Mouse (Mus musculus) hindbrain, embryonic 10.5 days (tissue): ENCODE measurements at regions not wholly inside any gene's neighbourhood (a gene's known extent, or its start where the extent isn't known, plus 50 kb on each side); places are given as distances from the start of the nearest gene placed in this dataset.

Experiments used
- DNase-seq: peaks from one replicate; pipeline ENCODE4 v3.0.0-alpha.2; 2017; ENCODE audit warnings: low spot score
- H3K27ac ChIP-seq: fragments of 300-500 bp; sonication (generic); 2 replicates; pipeline ENCODE4 v1.5.1; 2016; ENCODE audit warnings: mild to moderate bottlenecking, moderate library complexity
- H3K27me3 ChIP-seq: fragments of 300-500 bp; sonication (generic); 2 replicates; pipeline ENCODE4 v1.6.1; 2016; ENCODE audit warnings: mild to moderate bottlenecking; ENCODE audit not compliant: poor library complexity, insufficient read depth, severe bottlenecking
- H3K36me3 ChIP-seq: fragments of 300-500 bp; sonication (generic); 2 replicates; pipeline ENCODE4 v1.6.1; 2016; ENCODE audit warnings: mild to moderate bottlenecking, moderate library complexity
- H3K4me1 ChIP-seq: fragments of 300-500 bp; sonication (generic); replicated peaks from 2 replicates; pipeline ENCODE4 v1.6.1; 2016; ENCODE audit warnings: mild to moderate bottlenecking
- H3K4me3 ChIP-seq: fragments of 300-500 bp; sonication (generic); 2 replicates; pipeline ENCODE4 v1.5.1; 2016; ENCODE audit warnings: mild to moderate bottlenecking, moderate library complexity
- H3K9me3 ChIP-seq: fragments of 300-500 bp; sonication (generic); 2 replicates; pipeline ENCODE4 v1.6.1; 2016; ENCODE audit warnings: mild to moderate bottlenecking, moderate library complexity
- WGBS: fragments of 180-500 bp; shearing (Covaris S2); methylation state at CpG from one replicate; pipeline ENCODE4 v1.1.7; 2016; 5-methylcytosine and 5-hydroxymethylcytosine counted together

DNA sequence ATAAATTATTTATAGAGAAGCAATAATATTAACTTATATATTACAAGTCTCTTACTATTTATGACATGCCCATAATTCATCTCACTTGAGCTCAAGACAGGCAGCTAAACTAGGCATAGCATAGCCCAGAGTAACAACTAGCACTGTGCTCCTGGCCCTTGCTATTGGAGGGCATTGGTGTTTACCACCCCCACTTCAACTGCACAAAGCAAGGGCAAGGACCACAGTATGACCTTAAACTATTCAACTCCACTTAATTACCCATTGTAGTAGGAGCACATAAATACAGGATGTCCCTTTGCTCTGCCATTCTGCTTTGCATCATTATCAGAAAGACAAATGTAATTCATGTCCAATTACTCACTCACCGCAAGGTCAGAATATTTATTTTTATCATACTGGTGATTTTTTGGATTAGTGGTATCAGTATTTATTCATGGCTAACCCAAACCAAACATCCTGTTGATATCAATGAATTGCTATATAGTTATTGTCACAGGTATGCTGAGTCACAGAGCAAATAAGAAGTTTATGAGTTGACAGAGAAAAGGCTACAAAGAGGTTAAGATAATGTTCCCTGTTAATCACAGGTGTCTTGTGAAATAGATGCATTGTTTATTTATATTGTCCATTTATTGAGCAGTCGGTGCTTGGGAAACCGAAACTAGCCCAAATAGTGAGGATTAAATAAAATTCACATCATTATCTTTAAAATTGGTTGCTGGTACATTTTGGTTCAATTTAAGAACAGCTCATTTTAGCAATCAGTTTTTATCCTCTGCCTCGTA, 523.4 kb upstream of the A1bg start:
- H3K36me3 ChIP-seq = no peaks in the 10 kb centered on the region
- H3K9me3 ChIP-seq = no peaks in the 10 kb centered on the region
- no peak overlapping the region for H3K27ac ChIP-seq
- DNase-seq = no peak
- no peak overlapping the region for H3K4me3 ChIP-seq
- H3K4me1 ChIP-seq = no peaks in the 10 kb centered on the region
- H3K27me3 ChIP-seq = no peaks in the 10 kb centered on the region
- 92% methylated on average over 4 of the region's 4 CpGs for WGBS

DNA sequence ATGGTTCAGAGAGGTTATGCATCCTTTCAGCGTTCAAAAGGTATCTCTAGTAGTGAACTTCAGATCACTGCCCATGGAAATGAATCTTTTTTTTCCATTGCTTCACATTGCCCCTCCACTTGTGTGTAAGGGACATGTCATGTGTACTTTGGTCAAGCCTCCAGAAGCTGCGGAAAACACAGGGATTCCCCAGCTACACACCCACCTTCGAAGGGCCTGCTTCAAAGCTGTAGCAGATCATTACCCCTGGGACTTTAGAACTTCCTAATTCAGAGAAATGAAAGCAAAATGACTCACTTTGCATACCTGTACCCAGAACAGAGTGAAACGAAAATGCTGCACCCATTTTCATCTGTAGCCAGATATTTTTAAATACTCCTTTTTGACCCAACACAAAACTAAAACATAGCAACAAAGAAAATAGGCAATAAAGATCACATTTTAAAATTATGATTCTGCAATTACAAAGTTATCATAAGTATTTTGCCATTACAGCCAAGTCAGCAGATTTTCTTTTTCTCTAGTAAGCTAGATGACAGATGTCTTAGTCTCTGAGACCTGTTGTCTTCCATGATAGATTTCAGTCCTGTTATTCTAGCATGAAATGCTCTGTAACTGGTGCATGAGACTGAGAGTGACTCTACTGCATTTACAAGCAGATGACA, 519.1 kb upstream of the A1bg start:
- no peak overlapping the region for H3K4me3 ChIP-seq
- no peaks in the 10 kb centered on the region for H3K27me3 ChIP-seq
- 86% methylated on average over 4 of the region's 4 CpGs for WGBS
- no peaks in the 10 kb centered on the region for H3K9me3 ChIP-seq
- H3K27ac ChIP-seq = no peak overlapping the region
- H3K4me1 ChIP-seq = no peaks in the 10 kb centered on the region
- H3K36me3 ChIP-seq = no peaks in the 10 kb centered on the region
- no peak for DNase-seq

DNA sequence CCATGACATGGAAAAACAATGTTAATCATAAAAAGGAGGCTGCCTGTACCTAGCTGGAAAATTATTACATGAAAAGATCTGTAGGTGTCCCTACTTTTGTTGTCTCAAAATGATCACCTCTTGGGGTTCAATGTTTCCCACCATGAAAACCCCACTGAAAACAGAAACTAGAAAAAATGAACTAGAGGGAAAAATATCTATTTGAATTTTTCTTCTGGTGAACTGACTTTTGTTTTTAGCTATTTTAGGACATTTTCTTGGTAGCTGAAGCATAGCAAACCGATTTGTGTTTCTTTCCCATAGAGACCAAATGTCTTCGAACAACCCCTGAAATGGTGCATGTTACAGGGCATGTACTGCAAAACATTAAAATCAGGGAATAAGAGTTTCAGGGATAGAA, 518.2 kb upstream of the A1bg start:
- no peaks in the 10 kb centered on the region for H3K9me3 ChIP-seq
- no peaks in the 10 kb centered on the region for H3K36me3 ChIP-seq
- H3K27ac ChIP-seq = no peak overlapping the region
- no peak overlapping the region for H3K4me3 ChIP-seq
- no peaks in the 10 kb centered on the region for H3K27me3 ChIP-seq
- DNase-seq = no peak
- no peaks in the 10 kb centered on the region for H3K4me1 ChIP-seq
- 89% methylated on average over 2 of the region's 2 CpGs for WGBS

DNA sequence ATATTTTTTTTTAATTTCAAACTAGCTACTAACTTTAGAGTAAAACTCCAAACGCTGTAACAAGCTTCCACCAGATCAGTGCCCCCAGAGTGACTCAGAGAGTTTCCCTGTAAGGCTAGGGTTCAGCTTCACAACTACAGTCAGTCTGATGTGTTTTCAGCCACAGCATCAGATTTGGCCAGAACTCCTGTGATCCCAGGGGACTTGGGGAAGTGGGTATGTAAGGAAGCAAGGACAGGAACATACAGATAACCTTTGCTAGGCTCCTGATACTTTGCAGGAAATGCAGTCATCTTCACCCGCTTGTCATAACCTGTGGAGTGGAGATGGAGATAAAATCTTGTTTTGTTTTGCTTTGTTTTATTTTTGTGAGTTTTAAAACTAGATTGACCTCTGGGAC, 517.5 kb upstream of the A1bg start:
- H3K27me3 ChIP-seq = no peaks in the 10 kb centered on the region
- WGBS = 88% methylated on average over 2 of the region's 2 CpGs
- DNase-seq = no peak
- no peaks in the 10 kb centered on the region for H3K4me1 ChIP-seq
- H3K9me3 ChIP-seq = no peaks in the 10 kb centered on the region
- no peak overlapping the region for H3K4me3 ChIP-seq
- H3K27ac ChIP-seq = no peak overlapping the region
- H3K36me3 ChIP-seq = no peaks in the 10 kb centered on the region

DNA sequence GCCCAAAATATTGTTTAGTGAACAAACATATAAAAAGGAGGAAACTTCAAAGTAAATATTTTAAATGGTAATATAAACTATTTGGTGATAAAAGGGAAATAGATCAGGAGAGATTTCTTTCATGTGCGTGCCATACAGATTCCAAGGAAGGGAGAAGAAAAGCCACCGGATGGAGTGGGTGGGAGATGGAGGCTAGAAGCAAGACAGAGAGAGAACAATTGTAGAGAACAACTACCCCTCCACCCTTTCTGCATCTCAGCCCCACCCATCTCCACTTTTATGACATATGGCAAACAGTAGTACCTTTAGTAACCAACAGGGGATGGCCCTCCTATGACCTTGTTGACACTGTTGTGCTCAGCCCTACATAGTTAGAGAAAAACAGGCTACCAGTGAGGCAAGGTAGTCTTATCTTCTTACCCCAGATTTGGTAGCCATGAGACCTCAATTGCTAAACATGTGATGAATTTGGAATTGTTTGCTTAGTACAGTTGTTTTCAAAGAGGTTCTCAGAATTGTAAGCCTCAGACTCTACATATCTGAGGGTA, 516.9 kb upstream of the A1bg start:
- no peak for DNase-seq
- Histone ChIP-seq H3K27me3 (no peaks in the 10 kb centered on the region), H3K27ac (no peak overlapping the region), H3K4me1 (no peaks in the 10 kb centered on the region), H3K4me3 (no peak overlapping the region), H3K36me3 (no peaks in the 10 kb centered on the region), H3K9me3 (no peaks in the 10 kb centered on the region)
- WGBS = 97% methylated on average over 2 of the region's 2 CpGs

DNA sequence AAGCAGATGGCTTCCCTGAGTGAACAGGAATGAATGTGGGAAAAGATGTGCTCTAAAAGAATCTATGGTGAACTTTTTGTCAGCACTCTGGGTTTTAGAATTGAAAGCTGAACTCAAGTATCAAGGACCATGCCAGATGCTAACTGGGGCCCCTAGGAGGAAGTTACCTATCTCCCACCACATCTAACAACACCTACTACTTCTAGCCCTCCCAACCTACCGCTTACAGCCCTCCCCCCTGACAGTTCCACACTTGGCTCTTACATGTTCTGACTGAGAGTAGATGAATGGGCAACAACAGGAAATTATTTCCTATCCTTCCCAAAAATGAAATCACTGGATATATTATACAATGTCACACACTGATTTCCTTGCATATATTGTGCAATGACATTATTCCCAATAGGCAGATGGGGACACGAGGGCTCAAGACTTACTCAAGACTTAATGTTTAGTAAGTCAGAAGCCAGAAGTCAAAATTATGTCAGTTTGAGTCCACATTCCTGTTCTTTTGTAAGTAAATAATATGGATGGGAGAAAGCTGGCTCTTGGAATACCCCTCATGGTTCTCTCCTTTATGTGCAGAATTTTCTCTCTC, 506.1 kb upstream of the A1bg start:
- 90% methylated on average over 2 of the region's 2 CpGs for WGBS
- no peak overlapping the region for H3K27ac ChIP-seq
- H3K4me1 ChIP-seq = no peaks in the 10 kb centered on the region
- H3K27me3 ChIP-seq = no peaks in the 10 kb centered on the region
- H3K36me3 ChIP-seq = no peaks in the 10 kb centered on the region
- no peak overlapping the region for H3K4me3 ChIP-seq
- H3K9me3 ChIP-seq = no peaks in the 10 kb centered on the region
- no peak for DNase-seq

DNA sequence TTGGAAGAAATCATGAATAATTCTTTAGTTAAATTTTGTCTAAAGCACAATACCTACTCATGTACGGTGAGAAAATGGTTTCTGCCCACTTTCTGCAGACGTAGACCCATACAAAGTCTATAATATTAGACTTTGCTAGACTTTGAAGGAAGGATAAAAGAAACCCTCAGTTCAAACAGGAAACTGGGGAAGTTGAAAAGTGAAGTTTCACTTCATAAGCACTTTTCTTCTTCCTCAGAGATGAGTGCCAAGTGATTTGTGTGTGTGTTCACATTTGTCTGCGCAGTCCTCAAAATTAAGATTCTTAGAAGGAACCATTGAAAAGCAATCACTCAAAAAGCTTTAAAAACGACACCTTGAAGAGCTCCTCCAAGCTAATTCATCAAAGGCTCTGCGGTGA, 500.2 kb upstream of the A1bg start:
- Histone ChIP-seq H3K4me3 (no peak overlapping the region), H3K36me3 (no peaks in the 10 kb centered on the region), H3K27me3 (no peaks in the 10 kb centered on the region), H3K27ac (no peak overlapping the region), H3K4me1 (no peaks in the 10 kb centered on the region), H3K9me3 (no peaks in the 10 kb centered on the region)
- DNase-seq = no peak
- 90% methylated on average over 5 of the region's 5 CpGs for WGBS

DNA sequence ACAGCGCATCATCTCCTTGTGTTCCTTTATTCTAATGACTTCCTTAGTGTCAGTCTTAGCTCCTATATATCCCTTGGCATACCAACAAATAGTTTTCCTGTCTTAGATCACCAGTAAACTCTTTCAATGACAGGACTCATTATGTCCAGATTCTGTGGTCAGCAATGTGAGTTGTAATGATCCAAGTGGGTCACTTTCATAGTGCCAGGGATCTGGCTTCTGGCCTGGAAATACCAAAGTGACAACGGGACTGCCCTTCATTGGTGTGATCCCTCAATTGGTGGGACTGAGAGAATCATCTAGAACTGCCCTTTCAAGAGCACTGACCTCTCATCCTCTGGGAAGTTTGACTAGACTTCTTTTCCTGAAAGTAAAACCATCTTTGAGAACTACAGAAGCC, 494.7 kb upstream of the A1bg start:
- DNase-seq = no peak
- H3K4me1 ChIP-seq = no peaks in the 10 kb centered on the region
- H3K36me3 ChIP-seq = no peaks in the 10 kb centered on the region
- H3K4me3 ChIP-seq = no peak overlapping the region
- H3K27me3 ChIP-seq = no peaks in the 10 kb centered on the region
- WGBS = 87% methylated on average over 2 of the region's 2 CpGs
- H3K27ac ChIP-seq = no peak overlapping the region
- no peaks in the 10 kb centered on the region for H3K9me3 ChIP-seq

DNA sequence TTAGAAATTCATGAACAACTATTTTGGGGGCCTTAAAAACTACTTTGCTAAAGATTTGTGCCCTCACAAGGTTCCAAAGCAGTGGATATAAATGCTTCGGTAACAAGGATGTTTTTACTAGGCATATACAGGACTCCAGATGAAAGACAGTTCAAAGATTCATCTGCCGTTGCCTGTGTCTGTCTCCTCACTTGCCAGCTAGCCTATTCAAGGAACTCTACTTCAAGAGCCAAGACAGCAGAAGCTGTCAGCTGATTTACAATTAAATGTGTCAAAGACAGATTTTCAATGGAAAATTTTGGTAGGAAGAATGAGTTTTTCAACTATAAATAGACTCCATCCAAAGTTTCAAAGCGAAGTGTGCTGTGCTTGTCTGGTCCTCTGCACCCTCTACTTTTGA, 494.0 kb upstream of the A1bg start:
- WGBS = 86% methylated on average over 3 of the region's 3 CpGs
- DNase-seq = no peak
- no peak overlapping the region for H3K4me3 ChIP-seq
- no peaks in the 10 kb centered on the region for H3K36me3 ChIP-seq
- no peaks in the 10 kb centered on the region for H3K4me1 ChIP-seq
- H3K27me3 ChIP-seq = no peaks in the 10 kb centered on the region
- no peaks in the 10 kb centered on the region for H3K9me3 ChIP-seq
- no peak overlapping the region for H3K27ac ChIP-seq

DNA sequence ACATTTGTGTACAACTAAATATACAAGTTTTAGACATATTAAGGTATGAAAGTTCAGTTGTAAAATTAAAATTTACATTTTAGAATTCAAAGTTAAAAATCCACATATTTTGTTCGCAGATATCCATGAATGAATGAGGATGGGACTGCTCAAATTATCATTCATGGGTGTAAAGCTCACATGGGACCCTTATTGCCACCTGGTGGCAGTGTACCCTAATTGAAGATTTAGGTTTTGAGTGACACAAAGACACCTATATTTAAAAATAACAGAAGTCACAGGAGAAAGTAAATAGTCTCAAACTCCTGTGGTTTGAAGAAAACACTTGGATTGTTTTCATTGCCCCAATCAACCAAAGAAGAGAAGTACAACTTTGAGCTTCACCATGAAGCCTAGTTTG, 492.8 kb upstream of the A1bg start:
- 56% methylated on average over 1 of the region's 1 CpGs for WGBS
- no peaks in the 10 kb centered on the region for H3K4me1 ChIP-seq

DNA sequence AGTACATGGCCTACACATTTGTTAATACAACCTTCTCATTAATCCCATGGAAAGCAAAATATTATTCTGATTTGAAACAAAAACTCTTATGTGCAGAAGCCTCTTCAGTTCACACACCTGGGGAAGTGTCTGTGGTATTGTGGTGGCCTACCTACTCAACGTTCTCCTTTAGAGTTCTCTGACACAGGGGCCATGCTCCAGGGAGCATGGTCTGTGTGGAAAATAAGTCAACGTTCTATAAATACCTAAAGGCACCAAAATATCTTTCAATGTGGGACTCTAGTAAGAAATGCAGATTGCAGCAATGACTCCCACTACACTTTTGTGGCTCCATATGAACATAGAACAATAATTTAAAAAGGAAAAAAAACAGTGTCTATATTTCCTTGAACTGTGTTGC, 489.0 kb upstream of the A1bg start:
- DNase-seq = no peak
- no peak overlapping the region for H3K4me3 ChIP-seq
- WGBS = 90% methylated on average over 2 of the region's 2 CpGs

More for the DNA sequence above, 492.8 kb upstream of the A1bg start:
- no peaks in the 10 kb centered on the region for H3K9me3 ChIP-seq
- H3K4me3 ChIP-seq = no peak overlapping the region
- H3K27me3 ChIP-seq = no peaks in the 10 kb centered on the region
- no peak for DNase-seq
- no peak overlapping the region for H3K27ac ChIP-seq
- H3K36me3 ChIP-seq = no peaks in the 10 kb centered on the region

DNA sequence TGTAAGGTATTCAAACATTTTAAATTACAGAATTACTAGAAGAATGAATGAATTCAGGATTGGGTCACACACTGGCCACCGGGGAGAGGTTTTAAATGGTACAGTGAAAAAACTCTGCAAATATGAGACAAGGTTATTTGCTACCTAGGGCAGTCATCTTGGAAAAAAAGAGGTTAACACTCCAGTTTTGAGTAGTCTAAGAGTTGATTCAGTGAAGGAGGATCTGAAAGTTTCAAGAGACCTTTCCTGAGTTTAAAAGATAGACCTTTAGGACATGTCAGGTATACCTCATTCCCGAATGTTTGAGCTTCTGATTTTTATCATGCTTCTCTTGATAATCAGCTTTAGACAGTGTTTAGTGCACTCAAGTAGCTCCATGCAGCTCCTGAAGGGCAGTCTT, 488.0 kb upstream of the A1bg start:
- H3K27ac ChIP-seq = no peak overlapping the region
- H3K36me3 ChIP-seq = no peaks in the 10 kb centered on the region
- 90% methylated on average over 2 of the region's 2 CpGs for WGBS
- DNase-seq = no peak
- no peaks in the 10 kb centered on the region for H3K4me1 ChIP-seq
- no peaks in the 10 kb centered on the region for H3K27me3 ChIP-seq
- no peaks in the 10 kb centered on the region for H3K9me3 ChIP-seq
- no peak overlapping the region for H3K4me3 ChIP-seq

More for the DNA sequence above, 489.0 kb upstream of the A1bg start:
- H3K27ac ChIP-seq = no peak overlapping the region
- H3K4me1 ChIP-seq = no peaks in the 10 kb centered on the region
- H3K9me3 ChIP-seq = no peaks in the 10 kb centered on the region
- no peaks in the 10 kb centered on the region for H3K27me3 ChIP-seq
- H3K36me3 ChIP-seq = no peaks in the 10 kb centered on the region

DNA sequence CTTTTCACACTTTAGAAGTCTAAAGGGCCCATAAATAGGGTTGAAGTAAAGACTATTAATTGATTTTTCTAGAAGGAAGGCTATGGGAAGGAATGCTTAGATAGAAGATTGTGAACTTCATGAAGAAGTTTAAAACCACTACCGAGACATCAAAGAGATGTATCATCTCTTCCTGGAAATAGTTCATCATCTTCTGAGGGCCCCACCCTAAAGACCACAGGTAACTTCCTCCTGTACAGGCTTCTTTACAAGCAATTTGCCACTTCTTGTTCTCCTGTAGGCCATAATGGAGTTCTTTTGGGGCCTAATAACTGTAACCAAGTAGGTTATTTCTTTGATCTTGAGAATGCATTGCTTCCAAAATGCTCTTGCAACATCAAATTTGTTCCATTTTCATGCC, 485.8 kb upstream of the A1bg start:
- no peak overlapping the region for H3K27ac ChIP-seq
- no peak overlapping the region for H3K4me3 ChIP-seq
- no peak for DNase-seq
- no peaks in the 10 kb centered on the region for H3K4me1 ChIP-seq
- no peaks in the 10 kb centered on the region for H3K27me3 ChIP-seq
- H3K9me3 ChIP-seq = no peaks in the 10 kb centered on the region
- 98% methylated on average over 1 of the region's 1 CpGs for WGBS
- no peaks in the 10 kb centered on the region for H3K36me3 ChIP-seq
